Mouse (Mus musculus) naive thymus-derived CD4-positive, alpha-beta T cell, adult 2 months (primary cell): ENCODE results near the gene Fyttd1.
A peak's percentile ranks its signal among the peaks of the same experiment; 100 is the strongest.
"Not testable (repeated sequence)": the region's sequence is repeated elsewhere in the genome, so short reads cannot be mapped to it uniquely, and the experiment has no call there.

Experiments used
- DNase-seq: peaks from one replicate; pipeline ENCODE4 v3.0.0-alpha.2; 2011; ENCODE audit warnings: low read depth

Fyttd1 gene

GRCm38 (mm10) chr16:32877343-32878156, at the start of gene Fyttd1, which contains the start of gene Rubcn:
Fyttd1 (plus strand) TSS chr16:32877500.
Rubcn (minus strand) TSS chr16:32877766.
- DNase-seq = peak; percentile 97

GRCm38 (mm10) chr16:32829104-32829503, 48.2 kb upstream of the Fyttd1 start:
- DNase-seq = no peak

GRCm38 (mm10) chr16:32831501-32831900, 45.8 kb upstream of the Fyttd1 start:
- no peak for DNase-seq

GRCm38 (mm10) chr16:32847103-32847502, 30.2 kb upstream of the Fyttd1 start:
- DNase-seq = no peak

GRCm38 (mm10) chr16:32849042-32849830, 28.1 kb upstream of the Fyttd1 start:
- DNase-seq = no peak

GRCm38 (mm10) chr16:32853492-32854049, 23.7 kb upstream of the Fyttd1 start:
- DNase-seq = no peak

GRCm38 (mm10) chr16:32854050-32854571, 23.2 kb upstream of the Fyttd1 start:
- DNase-seq = no peak

- no peak for DNase-seq
Observed at GRCm38 (mm10) chr16:32856751-32857150, 20.5 kb upstream of the Fyttd1 start.

GRCm38 (mm10) chr16:32858356-32858755, 18.9 kb upstream of the Fyttd1 start:
- DNase-seq = no peak

- DNase-seq = no peak
Observed at GRCm38 (mm10) chr16:32858771-32859636, 18.3 kb upstream of the Fyttd1 start.

GRCm38 (mm10) chr16:32861813-32862385, 15.4 kb upstream of the Fyttd1 start:
- DNase-seq = no peak

GRCm38 (mm10) chr16:32865401-32865800, 11.9 kb upstream of the Fyttd1 start:
- no peak for DNase-seq

- no peak for DNase-seq
Observed at GRCm38 (mm10) chr16:32866713-32867112, 10.6 kb upstream of the Fyttd1 start.

GRCm38 (mm10) chr16:32867919-32868552, 9.3 kb upstream of the Fyttd1 start:
- peak; percentile 91 for DNase-seq

- DNase-seq = no peak
Observed at GRCm38 (mm10) chr16:32870231-32870630, 7.1 kb upstream of the Fyttd1 start.

- DNase-seq = no peak
Observed at GRCm38 (mm10) chr16:32873366-32873765, 3.9 kb upstream of the Fyttd1 start.

GRCm38 (mm10) chr16:32875281-32875680, 2.0 kb upstream of the Fyttd1 start:
- DNase-seq = not testable (repeated sequence)

GRCm38 (mm10) chr16:32875847-32876246, 1.5 kb upstream of the Fyttd1 start:
- DNase-seq = no peak

- peak; percentile 16 for DNase-seq
Observed at GRCm38 (mm10) chr16:32876831-32877230, 469 bp upstream of the Fyttd1 start.

- DNase-seq = peak; percentile 57
Observed at GRCm38 (mm10) chr16:32878157-32878598, 878 bp downstream of the Fyttd1 start.
